Mouse (Mus musculus): ENCODE data around the gene Gm1553. TPM values are rescaled to one million over a fixed set of nuclear protein-coding genes. Genes with fewer than 3 reads are reported as not detected.

The Gm1553 gene
- not detected in 2 replicates for polyA plus RNA-seq (2014; fragmentation: Nextera tagmentation; extraction: Ambion mirVana)

- H3K27ac ChIP-seq (ENCODE audit: low read length): no peak within 1 kb of the TSS
- H3K4me3 ChIP-seq (ENCODE audit: low read depth, low read length): no peak within 1 kb of the TSS
- WGBS: 90% methylated on average over 2 of the region's 2 CpGs
- no peak within 1 kb of the TSS for H3K9ac ChIP-seq (replicated peaks; ENCODE audit: low read depth, low read length)
- H3K27me3 ChIP-seq (ENCODE audit: control insufficient read depth, insufficient read depth, low read length): no peaks in the 10 kb centered on the region
- no peaks in the 10 kb centered on the region for H3K9me3 ChIP-seq (ENCODE audit: control insufficient read depth, low read depth, low read length)
- no peak within 1 kb of the TSS for H3K4me2 ChIP-seq (replicated peaks; ENCODE audit: low read depth, low read length)
- no peak for ATAC-seq (ENCODE audit: insufficient number of reproducible peaks, insufficient read depth, low FRiP score, low read depth)
- H3K36me3 ChIP-seq (ENCODE audit: control insufficient read depth, insufficient read depth, low read length): no peaks in the 10 kb centered on the region
- H3K4me1 ChIP-seq (ENCODE audit: control insufficient read depth, insufficient read depth, low read length): no peaks in the 10 kb centered on the region
Measured at GRCm38 (mm10) chr10:82492518-82492917, at the start of gene Gm1553. TSS of gene Gm1553 (minus strand) at chr10:82492618.

Other genes starting within 250 kb of the Gm1553 start
- not detected in 2 replicates for gene 4932415D10Rik, start 176.0 kb downstream of the Gm1553 start, polyA plus RNA-seq (2014; fragmentation: Nextera tagmentation; extraction: Ambion mirVana)
- gene Gm4924, start 138.4 kb downstream of the Gm1553 start, polyA plus RNA-seq (2014; fragmentation: Nextera tagmentation; extraction: Ambion mirVana): 11.1 and 13.4 TPM in 2 replicates
- gene 1190007I07Rik, start 130.6 kb upstream of the Gm1553 start, polyA plus RNA-seq (2014; fragmentation: Nextera tagmentation; extraction: Ambion mirVana): 50.1 and 55.6 TPM in 2 replicates
- gene Tdg, start 137.2 kb upstream of the Gm1553 start, polyA plus RNA-seq (2014; fragmentation: Nextera tagmentation; extraction: Ambion mirVana): 130 and 144 TPM in 2 replicates
- gene Glt8d2, start 198.0 kb upstream of the Gm1553 start, polyA plus RNA-seq (2014; fragmentation: Nextera tagmentation; extraction: Ambion mirVana): 9.5 and 10.0 TPM in 2 replicates
- 34.3 and 37.1 TPM in 2 replicates for gene Hcfc2, start 203.5 kb upstream of the Gm1553 start, polyA plus RNA-seq (2014; fragmentation: Nextera tagmentation; extraction: Ambion mirVana)